Mouse (Mus musculus): ENCODE data around the gene Mmp25. TPM values are rescaled to one million over a fixed set of nuclear protein-coding genes. Genes with fewer than 3 reads are reported as not detected.
A peak's percentile ranks its signal among the peaks of the same experiment; 100 is the strongest.
"Not testable (repeated sequence)": the region's sequence is repeated elsewhere in the genome, so short reads cannot be mapped to it uniquely, and the experiment has no call there.

Gene Mmp25
- polyA plus RNA-seq, 1 experiment = 0.36 TPM

GRCm38 (mm10) chr17:23600641-23601622 lies 44.1 kb downstream of the Mmp25 start, which contains the start of gene Zscan10:
Zscan10 (plus strand) TSS chr17:23600856.
- Histone ChIP-seq H3K4me3 (ENCODE audit: control insufficient read depth, low read depth, low read length) (peak within 1 kb of the TSS; percentile 75), H3K4me1 (ENCODE audit: control insufficient read depth, insufficient read depth, low read length) (peaks cover 25% of the 10 kb centered on the region), H3K27ac (ENCODE audit: control insufficient read depth, insufficient read depth, low read depth, low read length) (no peak within 1 kb of the TSS; the same call in 1 of the 2 replicates), H3K36me3 (ENCODE audit: control insufficient read depth, insufficient read depth, low read length) (no peaks in the 10 kb centered on the region), H3K27me3 (ENCODE audit: control insufficient read depth, insufficient read depth, low read length) (no peaks in the 10 kb centered on the region)
- TF ChIP-seq CTCF (IDR thresholded peaks at IDR 0.05; ENCODE audit: control insufficient read depth, insufficient read depth, insufficient replicate concordance, low read depth, low read length) (no peak), POLR2A (IDR thresholded peaks at IDR 0.05; ENCODE audit: control insufficient read depth, low read depth, low read length) (no peak)

- no peak for TF ChIP-seq POLR2A (IDR thresholded peaks at IDR 0.05; ENCODE audit: control insufficient read depth, low read depth, low read length)
- H3K27ac ChIP-seq (ENCODE audit: control insufficient read depth, insufficient read depth, low read depth, low read length) = peak overlapping the region; percentile 78
- H3K36me3 ChIP-seq (ENCODE audit: control insufficient read depth, insufficient read depth, low read length) = no peaks in the 10 kb centered on the region
- no peaks in the 10 kb centered on the region for H3K27me3 ChIP-seq (ENCODE audit: control insufficient read depth, insufficient read depth, low read length)
- H3K4me3 ChIP-seq (ENCODE audit: control insufficient read depth, low read depth, low read length) = peak overlapping the region; percentile 75
- H3K4me1 ChIP-seq (ENCODE audit: control insufficient read depth, insufficient read depth, low read length) = peaks cover 18% of the 10 kb centered on the region
These were observed 45.4 kb downstream of the Mmp25 start for GRCm38 (mm10) chr17:23599605-23600063.

GRCm38 (mm10) chr17:23598582-23599552 lies 46.2 kb downstream of the Mmp25 start, which contains the start of gene Zfp13:
Zfp13 (minus strand) TSS chr17:23599487.
- no peaks in the 10 kb centered on the region for H3K36me3 ChIP-seq (ENCODE audit: control insufficient read depth, insufficient read depth, low read length)
- peaks cover 18% of the 10 kb centered on the region for H3K4me1 ChIP-seq (ENCODE audit: control insufficient read depth, insufficient read depth, low read length)
- peak within 1 kb of the TSS; percentile 75 for H3K4me3 ChIP-seq (ENCODE audit: control insufficient read depth, low read depth, low read length)
- TF ChIP-seq POLR2A (IDR thresholded peaks at IDR 0.05; ENCODE audit: control insufficient read depth, low read depth, low read length) (peak; percentile 74; the same call in 1 of the 2 replicates), CTCF (IDR thresholded peaks at IDR 0.05; ENCODE audit: control insufficient read depth, insufficient read depth, insufficient replicate concordance, low read depth, low read length) (no peak)
- peak within 1 kb of the TSS; percentile 81 for H3K27ac ChIP-seq (ENCODE audit: control insufficient read depth, insufficient read depth, low read depth, low read length)
- H3K27me3 ChIP-seq (ENCODE audit: control insufficient read depth, insufficient read depth, low read length) = no peaks in the 10 kb centered on the region

- H3K27ac ChIP-seq (ENCODE audit: control insufficient read depth, insufficient read depth, low read depth, low read length); H3K27me3 ChIP-seq (ENCODE audit: control insufficient read depth, insufficient read depth, low read length); H3K36me3 ChIP-seq (ENCODE audit: control insufficient read depth, insufficient read depth, low read length); H3K4me3 ChIP-seq (ENCODE audit: control insufficient read depth, low read depth, low read length): not testable (repeated sequence)
- peaks cover 18% of the 10 kb centered on the region for H3K4me1 ChIP-seq (ENCODE audit: control insufficient read depth, insufficient read depth, low read length)
These were observed 49.9 kb downstream of the Mmp25 start for GRCm38 (mm10) chr17:23595139-23595538.

- no peak for TF ChIP-seq CTCF (IDR thresholded peaks at IDR 0.05; ENCODE audit: control insufficient read depth, insufficient read depth, insufficient replicate concordance, low read depth, low read length)
- no peaks in the 10 kb centered on the region for H3K36me3 ChIP-seq (ENCODE audit: control insufficient read depth, insufficient read depth, low read length)
- peak overlapping the region; percentile 85 for H3K4me3 ChIP-seq (ENCODE audit: control insufficient read depth, low read depth, low read length)
These were observed 52.2 kb downstream of the Mmp25 start for GRCm38 (mm10) chr17:23592926-23593300.

GRCm38 (mm10) chr17:23592208-23592925 lies 52.7 kb downstream of the Mmp25 start:
- Histone ChIP-seq H3K4me3 (ENCODE audit: control insufficient read depth, low read depth, low read length) (peak overlapping the region; percentile 85), H3K36me3 (ENCODE audit: control insufficient read depth, insufficient read depth, low read length) (no peaks in the 10 kb centered on the region), H3K27ac (ENCODE audit: control insufficient read depth, insufficient read depth, low read depth, low read length) (peak overlapping the region; percentile 67; the same call in 1 of the 2 replicates), H3K27me3 (ENCODE audit: control insufficient read depth, insufficient read depth, low read length) (no peaks in the 10 kb centered on the region), H3K4me1 (ENCODE audit: control insufficient read depth, insufficient read depth, low read length) (peaks cover 6% of the 10 kb centered on the region)
- TF ChIP-seq POLR2A (IDR thresholded peaks at IDR 0.05; ENCODE audit: control insufficient read depth, low read depth, low read length) (peak; percentile 49; the same call in 1 of the 2 replicates), CTCF (IDR thresholded peaks at IDR 0.05; ENCODE audit: control insufficient read depth, insufficient read depth, insufficient replicate concordance, low read depth, low read length) (no peak)

More at GRCm38 (mm10) chr17:23592926-23593300, 52.2 kb downstream of the Mmp25 start:
- H3K27me3 ChIP-seq (ENCODE audit: control insufficient read depth, insufficient read depth, low read length) = no peaks in the 10 kb centered on the region
- H3K27ac ChIP-seq (ENCODE audit: control insufficient read depth, insufficient read depth, low read depth, low read length) = peak overlapping the region; percentile 67; the same call in 1 of the 2 replicates
- peaks cover 6% of the 10 kb centered on the region for H3K4me1 ChIP-seq (ENCODE audit: control insufficient read depth, insufficient read depth, low read length)

All from testis, adult 2 months (tissue).